Mouse (Mus musculus) liver, postnatal 0 days (tissue): ENCODE data around the gene Pxmp4.

Experiments used
- CTCF ChIP-seq: sonication (generic); IDR thresholded peaks from 2 replicates; pipeline ENCODE4 v1.5.1; 2016; ENCODE audit warnings: antibody characterized with exemption, low read depth
- EP300 ChIP-seq: IDR thresholded peaks from 2 replicates; pipeline ENCODE4 v1.6.1; 2016; ENCODE audit warnings: antibody characterized with exemption, low read depth, mild to moderate bottlenecking

DNA sequence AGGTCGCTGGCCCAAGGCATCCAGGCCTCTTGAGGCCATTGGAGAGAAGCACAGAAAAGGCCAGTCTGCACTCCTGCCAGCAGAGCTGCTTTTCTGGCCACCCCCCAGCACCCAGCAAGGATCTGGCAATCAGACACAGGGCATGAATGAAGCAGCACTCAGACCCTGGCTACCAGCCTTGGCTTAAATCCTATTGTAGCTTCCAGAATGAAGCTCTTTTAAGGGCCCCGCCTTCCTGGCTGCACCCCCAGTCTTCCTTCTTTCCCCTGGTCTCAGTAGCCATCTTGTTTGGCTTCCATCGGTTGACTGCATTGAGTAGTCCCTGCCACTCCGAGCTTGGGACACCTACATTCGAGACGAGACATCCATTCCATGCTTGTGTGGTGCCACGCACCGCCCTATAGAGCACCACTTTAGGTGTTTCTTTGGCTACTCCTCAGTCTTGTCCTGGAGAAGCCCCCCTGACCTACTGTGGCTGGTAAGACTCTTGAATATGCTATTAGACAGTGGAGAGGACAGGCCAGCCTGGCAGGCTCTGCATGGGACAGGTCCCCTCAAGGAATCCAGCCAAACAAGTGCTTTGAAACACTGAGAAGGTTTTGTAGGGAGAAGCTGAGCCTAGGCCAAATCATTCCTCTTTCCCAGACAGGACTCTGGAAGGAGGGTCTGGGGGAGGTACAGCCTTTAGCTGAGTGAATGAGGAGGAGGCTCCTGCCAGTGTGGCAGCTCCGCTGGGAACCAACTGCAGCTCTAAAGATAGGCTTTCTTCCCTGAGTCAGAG, 59.8 kb downstream of the Pxmp4 start:
- TF ChIP-seq CTCF (no peak), EP300 (no peak)
